Mouse (Mus musculus) heart, postnatal 4 days (tissue): Measurements from ENCODE around the gene Zbtb48. TPM values are rescaled to one million over a fixed set of nuclear protein-coding genes. Genes with fewer than 3 reads are reported as not detected.

ENCODE experiments used
- DNase-seq: peaks from one replicate; pipeline ENCODE4 v3.0.0; 2021
- total RNA-seq, 2 experiments: library from RNA; stranded (reverse); gene quantifications; 2 replicates each; pipeline ENCODE4 v1.2.3; 2021

The Zbtb48 gene
- total RNA-seq, 2 experiments from 2014 or later = 10.5 to 11.1 TPM

DNA sequence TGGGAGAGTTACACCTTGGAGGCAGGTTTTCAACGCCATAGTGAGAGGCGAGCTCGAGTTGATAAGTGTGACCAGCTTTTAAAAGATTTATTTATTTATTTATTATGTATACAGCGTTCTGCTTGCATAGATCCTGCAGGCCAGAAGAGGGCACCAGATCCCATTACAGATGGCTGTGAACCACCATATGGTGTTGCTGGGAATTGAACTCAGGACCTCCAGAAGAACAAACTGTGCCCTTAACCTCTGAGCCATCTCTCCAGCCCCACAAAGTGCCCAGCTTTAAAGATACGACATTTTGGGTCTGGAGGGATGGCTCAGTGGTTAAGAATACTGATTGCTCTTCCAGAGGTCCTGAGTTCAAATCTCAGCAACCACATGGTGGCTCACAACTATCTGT lies 1.6 kb upstream of the Zbtb48 start:
- no peak for DNase-seq

DNA sequence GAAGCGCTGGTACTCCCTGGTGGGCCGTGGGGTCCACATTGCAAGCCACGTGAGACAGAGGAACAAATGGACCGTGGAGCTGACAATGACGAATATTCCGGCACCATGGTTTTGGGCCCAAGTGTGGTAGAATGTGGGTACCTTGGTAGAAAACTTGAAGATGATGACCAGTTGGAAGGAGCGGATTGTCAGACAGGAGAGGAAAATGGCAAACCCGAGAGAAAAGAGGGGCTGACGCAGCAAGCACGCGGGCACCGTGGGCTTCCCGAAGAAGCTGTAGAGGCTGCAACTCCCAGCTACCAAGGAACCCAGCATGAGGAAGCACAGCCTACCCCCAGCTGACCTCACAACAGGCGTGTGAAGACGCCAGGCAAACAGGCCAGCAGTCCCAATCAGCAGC lies 985 bp upstream of the Zbtb48 start:
- no peak for DNase-seq

- DNase-seq = peak; percentile 60
Observed at GRCm38 (mm10) chr4:152026751-152027508, 541 bp downstream of the Zbtb48 start.

GRCm38 (mm10) chr4:152024525-152024924 lies 2.9 kb downstream of the Zbtb48 start:
- DNase-seq = no peak

DNA sequence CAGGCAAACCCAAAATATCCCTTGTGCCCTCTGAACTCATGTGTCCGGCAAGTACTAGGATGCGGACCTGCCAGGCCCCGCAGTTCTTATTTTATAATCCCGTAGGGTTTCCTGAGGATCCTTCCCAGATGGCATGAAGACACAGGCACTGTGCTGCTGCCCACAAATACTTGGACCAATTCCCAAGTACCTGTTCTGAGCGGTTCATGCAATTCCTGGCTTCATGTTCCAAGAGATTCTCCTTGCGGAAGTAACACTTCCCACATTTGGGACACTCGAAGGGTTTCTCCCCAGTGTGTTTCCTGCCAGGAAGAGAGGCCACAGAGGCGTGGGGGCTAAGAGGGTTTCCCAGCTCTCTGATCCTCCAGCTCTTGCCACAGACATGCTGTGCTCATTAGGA lies 5.0 kb downstream of the Zbtb48 start:
- no peak for DNase-seq

DNA sequence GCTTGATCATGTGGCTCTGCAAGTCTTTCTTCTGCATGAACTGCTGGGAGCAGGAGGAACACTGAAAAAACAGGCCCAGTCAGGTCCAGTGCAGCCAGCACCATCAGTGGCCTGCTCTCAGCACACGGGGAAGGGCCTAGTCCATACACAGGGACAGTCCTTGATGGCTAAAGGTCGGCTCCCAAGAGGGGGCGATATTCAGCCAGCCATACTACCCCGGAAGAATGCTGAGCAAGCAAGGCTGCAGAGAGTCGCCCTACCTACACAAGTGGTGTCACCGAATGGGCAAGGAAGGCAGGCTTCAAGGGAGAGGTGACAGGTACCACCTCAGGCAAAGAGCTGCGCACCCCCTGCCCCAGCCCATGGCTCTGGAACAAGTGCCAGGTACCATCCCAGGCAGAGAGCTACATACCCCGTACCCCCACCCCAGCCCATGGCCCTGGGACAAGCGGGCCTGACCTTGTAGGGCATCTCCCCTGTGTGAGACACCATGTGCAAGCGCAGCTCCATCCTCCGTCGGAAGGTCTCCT lies 5.8 kb downstream of the Zbtb48 start:
- no peak for DNase-seq

GRCm38 (mm10) chr4:152020024-152020423 lies 7.4 kb downstream of the Zbtb48 start:
- DNase-seq = no peak

DNA sequence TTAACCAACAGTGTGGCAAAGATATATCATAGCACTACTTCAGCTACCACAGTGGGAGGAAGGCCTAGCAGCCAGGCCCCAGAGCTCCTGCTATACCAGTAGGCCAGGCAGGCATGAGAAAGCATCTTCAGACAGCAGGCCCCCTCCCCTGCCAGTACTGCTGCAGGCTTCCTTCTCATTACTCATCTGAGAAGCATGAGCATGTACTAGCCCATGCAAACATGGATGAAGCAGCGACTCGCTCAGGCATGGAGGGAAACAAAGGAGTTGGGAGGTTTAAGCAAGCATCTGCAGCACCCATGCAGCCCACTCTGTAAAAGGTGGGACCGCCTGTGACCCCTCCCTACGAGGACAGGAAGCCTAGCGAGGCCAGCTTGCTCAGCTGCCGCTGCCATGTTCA lies 8.4 kb downstream of the Zbtb48 start:
- DNase-seq = no peak

DNA sequence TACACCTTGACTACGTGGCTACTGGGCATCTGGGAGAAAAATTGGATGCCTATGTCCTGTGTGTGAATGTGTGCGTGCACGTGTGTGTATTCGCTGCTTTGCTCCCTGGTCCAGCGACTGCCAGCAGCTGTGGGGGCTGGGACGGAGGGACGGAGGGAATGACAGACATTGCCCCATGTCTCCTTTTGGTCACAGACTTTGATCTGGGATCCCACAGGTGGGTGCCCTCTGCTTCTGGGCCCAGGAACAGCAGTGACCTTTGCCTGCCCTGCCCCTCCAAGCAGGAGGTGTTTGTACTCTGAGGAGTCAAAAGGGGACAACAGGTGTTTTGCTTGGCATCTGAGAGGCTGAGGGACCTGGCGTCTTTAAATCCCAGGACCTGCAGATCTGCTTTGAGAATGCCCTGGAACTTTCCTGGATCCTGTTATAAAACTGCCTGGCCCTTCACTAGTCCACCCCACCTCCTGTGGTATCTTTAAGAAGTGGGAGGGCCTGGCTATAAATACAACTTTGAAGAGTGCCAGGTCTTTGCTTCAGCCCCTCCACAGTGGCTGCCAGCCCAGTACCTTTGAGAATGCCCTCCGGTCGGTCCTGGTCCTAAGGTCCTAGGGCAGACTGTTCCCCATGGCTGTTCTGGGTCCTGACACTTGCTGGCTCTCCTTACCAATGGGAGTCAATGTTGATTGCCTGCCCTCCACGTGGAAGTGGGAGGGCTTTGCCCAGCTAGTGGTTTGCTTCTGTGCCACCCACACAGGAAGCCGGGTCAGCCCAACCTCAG lies 14.2 kb downstream of the Zbtb48 start:
- DNase-seq = peak; percentile 63

GRCm38 (mm10) chr4:152012109-152012508 lies 15.4 kb downstream of the Zbtb48 start:
- DNase-seq = no peak

DNA sequence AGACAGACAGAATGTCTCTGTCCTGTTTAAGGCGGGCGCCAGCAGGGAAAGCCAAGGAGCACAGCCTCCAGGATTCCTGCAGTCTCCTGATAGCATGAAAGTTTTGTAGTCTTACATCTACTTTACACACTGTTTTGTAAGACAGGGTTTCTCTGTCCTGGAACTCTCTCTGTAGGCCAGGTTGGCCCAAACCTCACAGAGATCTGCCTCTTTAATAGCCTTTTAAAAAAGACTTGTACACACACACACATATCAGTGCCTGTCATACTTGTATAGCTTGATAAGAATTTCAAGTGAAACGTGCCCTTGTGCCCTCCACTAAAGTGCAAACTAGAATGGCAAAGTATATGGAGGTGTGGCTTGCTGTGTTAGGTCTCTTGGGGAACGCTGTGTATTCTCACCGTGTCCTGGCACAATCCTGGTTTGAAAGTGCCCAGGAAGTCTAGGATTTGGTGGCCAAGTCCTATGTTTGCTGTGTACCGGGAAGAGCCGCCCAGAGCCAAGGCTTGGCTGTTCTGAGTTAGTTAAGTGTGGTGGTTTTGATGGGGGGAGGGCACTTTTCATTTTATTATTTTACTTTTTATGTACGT lies 16.2 kb downstream of the Zbtb48 start:
- no peak for DNase-seq

DNA sequence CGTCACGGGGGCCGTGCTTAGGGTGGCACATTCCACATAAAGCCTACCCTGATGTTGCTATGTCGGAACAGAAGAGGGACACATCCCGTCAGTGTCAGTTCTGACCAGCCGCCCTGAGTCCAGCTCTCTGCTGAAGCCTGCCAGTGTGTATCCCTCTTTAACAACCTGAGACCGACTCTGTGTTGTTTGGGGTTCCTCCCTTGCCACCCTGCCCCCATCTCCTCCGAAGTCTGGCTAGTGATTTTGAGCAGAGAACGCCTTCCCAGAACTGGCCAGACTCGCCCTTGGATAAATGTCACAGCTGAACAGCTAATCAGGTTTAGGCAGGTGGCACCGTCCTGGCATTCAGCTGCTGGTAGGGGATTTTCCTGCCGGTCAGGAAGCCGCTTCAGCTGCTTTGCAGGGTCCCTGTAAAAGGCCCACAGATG lies 16.8 kb downstream of the Zbtb48 start:
- peak; percentile 51 for DNase-seq

GRCm38 (mm10) chr4:152010091-152010706 lies 17.3 kb downstream of the Zbtb48 start:
- DNase-seq = peak; percentile 66

GRCm38 (mm10) chr4:152009076-152010051 lies 18.1 kb downstream of the Zbtb48 start:
- DNase-seq = peak; percentile 75

DNA sequence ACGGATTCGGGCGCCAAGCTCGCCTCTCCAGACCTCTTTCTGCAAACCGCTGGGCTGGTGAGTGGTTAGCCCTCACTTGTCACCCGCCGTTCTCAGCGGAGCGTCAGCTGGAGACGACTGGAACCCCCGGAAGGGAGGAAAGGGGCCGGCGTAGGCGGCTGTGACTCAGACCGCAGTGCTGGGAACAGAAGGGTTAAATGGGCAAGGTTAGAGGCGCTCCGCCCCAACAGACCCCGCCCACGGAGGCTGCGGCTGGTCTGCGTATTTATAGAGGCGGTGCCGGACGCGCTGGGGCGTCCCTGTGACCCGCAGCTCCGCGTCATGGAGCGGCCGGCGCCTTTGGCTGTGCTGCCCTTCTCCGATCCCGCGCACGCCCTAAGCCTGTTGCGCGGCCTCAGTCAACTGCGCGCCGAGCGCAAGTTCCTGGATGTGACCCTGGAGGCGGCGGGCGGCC lies 18.8 kb downstream of the Zbtb48 start, which contains the start of gene Klhl21:
TSS of gene Klhl21 (plus strand) at position 182 of the 454 bp plus-strand sequence.
- peak; percentile 97 for DNase-seq

DNA sequence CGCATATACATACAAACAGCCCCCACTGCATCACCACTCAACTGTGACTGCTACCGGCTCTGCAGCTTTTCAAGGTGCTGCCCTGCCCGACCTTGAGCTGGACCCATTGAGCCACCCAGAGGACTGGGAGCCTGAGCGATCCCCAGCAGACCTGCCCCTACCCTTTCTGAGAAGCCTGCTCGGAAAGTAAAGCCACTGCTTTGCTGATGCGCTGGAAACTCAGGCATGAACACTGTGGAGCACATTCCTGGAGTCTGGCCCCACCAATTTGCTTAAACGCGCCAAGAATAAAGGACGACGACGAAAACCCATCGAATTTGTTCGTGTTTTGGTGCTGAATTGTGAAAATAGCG lies 19.3 kb downstream of the Zbtb48 start:
- DNase-seq = peak; percentile 51

- DNase-seq = peak; percentile 70
Observed at GRCm38 (mm10) chr4:152007481-152008147, 19.9 kb downstream of the Zbtb48 start.

- no peak for DNase-seq
Observed at GRCm38 (mm10) chr4:152006812-152007211, 20.7 kb downstream of the Zbtb48 start.

GRCm38 (mm10) chr4:152006137-152006536 lies 21.3 kb downstream of the Zbtb48 start:
- no peak for DNase-seq

GRCm38 (mm10) chr4:152002063-152002462 lies 25.4 kb downstream of the Zbtb48 start:
- no peak for DNase-seq

DNA sequence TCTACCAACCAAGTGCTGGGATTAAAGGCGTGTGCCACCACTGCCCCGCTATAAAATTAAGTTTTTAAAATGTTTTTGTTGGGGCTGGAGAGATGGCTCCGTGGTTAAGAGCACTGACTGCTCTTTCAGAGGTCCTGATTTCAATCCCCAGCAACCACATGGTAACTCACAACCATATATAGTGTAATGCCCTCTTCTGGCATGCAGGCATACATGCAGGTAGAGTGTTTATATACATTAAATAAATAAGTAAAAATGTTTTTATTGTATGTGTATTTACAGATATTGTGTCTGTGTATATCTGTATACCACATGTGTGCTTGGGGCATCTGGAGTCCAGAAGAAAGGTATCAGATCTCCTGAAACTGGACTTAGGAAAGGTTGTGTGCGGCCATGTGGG lies 26.1 kb downstream of the Zbtb48 start:
- no peak for DNase-seq
